Mouse (Mus musculus): ENCODE results near the gene Sdk1. TPM values are rescaled to one million over a fixed set of nuclear protein-coding genes. Genes with fewer than 3 reads are reported as not detected.

Gene Sdk1
- polyA plus RNA-seq, 1 experiment from 2014 or later = 1.7 TPM

DNA sequence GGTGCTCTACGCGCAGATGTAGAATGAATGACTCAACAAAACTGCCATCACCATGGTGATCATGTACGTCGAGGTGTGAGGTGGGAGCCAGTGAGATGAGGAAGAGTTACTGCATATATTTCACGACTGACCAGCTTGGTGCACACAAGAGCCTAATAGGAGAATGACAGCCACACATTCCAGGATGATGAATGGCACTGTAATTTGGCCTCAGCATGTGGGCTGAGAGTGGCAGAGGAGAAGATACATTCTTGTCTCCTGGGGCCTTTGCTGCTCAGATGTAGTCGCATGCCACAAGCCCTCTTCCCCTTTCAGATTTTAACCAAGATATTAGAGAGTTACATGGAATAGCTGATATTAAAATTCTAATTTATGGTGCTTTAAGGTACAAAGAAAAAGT lies 264.0 kb downstream of the Sdk1 start:
- H3K4me2 ChIP-seq (ENCODE audit: low read depth, low read length) = no peak overlapping the region
- 67% methylated on average over 6 of the region's 6 CpGs for WGBS
- no peak for ATAC-seq

DNA sequence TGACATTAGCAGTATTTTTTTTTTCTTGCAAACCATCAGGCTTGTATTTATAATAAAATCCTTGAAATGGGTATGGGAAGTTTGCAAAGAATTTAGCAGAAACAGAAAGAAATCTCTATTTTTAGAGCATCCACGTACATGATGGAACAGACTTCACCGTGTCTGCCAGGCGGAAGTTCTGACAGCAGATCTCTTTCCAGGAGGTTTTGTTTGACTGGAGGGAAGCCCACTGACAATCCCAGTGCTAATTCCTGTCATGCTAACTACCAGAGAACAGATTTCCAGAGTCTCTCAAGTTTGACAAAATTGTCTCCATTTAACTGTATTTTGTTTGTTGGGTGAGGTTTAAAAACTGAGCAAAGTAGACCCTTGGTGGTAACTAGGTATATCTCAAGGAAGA lies 265.1 kb downstream of the Sdk1 start:
- H3K9ac ChIP-seq (ENCODE audit: low read depth, low read length) = no peak overlapping the region
- no peaks in the 10 kb centered on the region for H3K9me3 ChIP-seq (ENCODE audit: control insufficient read depth, low read length)
- no peaks in the 10 kb centered on the region for H3K27me3 ChIP-seq (replicated peaks; ENCODE audit: control insufficient read depth, insufficient read depth, low read length)
- H3K4me3 ChIP-seq (ENCODE audit: low read length) = no peak overlapping the region
- ATAC-seq = no peak
- H3K4me1 ChIP-seq (ENCODE audit: control insufficient read depth, insufficient read depth, low read length) = no peaks in the 10 kb centered on the region
- 82% methylated on average over 3 of the region's 3 CpGs for WGBS
- H3K4me2 ChIP-seq (ENCODE audit: low read depth, low read length) = no peak overlapping the region
- H3K27ac ChIP-seq (ENCODE audit: low read length) = no peak overlapping the region
- no peaks in the 10 kb centered on the region for H3K36me3 ChIP-seq (ENCODE audit: control insufficient read depth, insufficient read depth, low read length)

More for the DNA sequence above, 264.0 kb downstream of the Sdk1 start:
- Histone ChIP-seq H3K9ac (ENCODE audit: low read depth, low read length) (no peak overlapping the region), H3K36me3 (ENCODE audit: control insufficient read depth, insufficient read depth, low read length) (no peaks in the 10 kb centered on the region), H3K4me3 (ENCODE audit: low read length) (no peak overlapping the region), H3K9me3 (ENCODE audit: control insufficient read depth, low read length) (no peaks in the 10 kb centered on the region), H3K27ac (ENCODE audit: low read length) (no peak overlapping the region), H3K27me3 (replicated peaks; ENCODE audit: control insufficient read depth, insufficient read depth, low read length) (no peaks in the 10 kb centered on the region), H3K4me1 (ENCODE audit: control insufficient read depth, insufficient read depth, low read length) (no peaks in the 10 kb centered on the region)

DNA sequence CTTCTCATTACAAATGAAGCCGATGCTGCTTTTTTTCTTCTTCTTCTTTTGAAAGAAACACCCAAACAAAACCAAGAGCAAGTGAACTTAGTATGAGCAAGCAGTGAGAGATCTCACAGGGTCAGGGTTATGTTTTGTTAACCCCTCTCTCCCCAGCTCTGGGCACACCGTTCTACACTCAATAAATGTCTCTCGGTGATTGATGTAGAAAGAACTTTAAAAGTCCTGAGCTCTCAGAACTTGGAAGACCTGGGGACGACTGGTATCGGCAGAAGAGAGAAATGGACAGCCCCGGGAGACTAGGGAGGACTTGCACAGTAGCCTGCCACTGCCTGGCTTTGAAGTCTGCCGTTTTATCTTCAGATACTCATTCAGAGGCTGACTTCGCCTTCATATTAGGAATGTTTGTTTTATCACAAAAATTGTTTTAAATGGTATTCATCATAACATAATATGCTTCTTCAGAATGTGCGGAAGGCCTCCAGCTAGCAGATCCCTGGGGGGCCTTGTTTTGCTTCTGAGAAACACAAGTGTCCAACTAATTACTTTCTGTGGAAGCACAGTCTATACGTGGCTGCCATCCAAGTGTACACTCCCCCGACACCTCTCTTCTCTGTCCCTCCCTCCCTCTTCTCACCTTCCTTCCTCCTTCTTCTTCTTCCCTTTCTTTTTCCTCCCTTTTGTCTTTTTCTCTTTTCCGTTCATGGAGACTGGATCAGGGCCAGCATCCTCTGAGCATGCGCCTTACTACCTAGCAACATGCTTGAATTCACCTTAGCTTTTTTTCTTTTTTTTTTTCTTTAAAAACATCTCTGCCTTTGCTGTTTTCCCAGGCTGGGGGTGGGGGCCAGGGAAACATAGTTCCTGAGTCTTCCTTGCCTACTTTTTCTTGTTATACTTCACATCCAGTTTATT lies 283.8 kb downstream of the Sdk1 start:
- no peak overlapping the region for H3K9ac ChIP-seq (ENCODE audit: low read depth, low read length)
- no peak overlapping the region for H3K4me2 ChIP-seq (ENCODE audit: low read depth, low read length)
- H3K36me3 ChIP-seq (ENCODE audit: control insufficient read depth, insufficient read depth, low read length) = no peaks in the 10 kb centered on the region
- no peak for ATAC-seq
- 24% methylated on average over 13 of the region's 13 CpGs for WGBS
- H3K4me1 ChIP-seq (ENCODE audit: control insufficient read depth, insufficient read depth, low read length) = peaks cover 9% of the 10 kb centered on the region
- H3K4me3 ChIP-seq (ENCODE audit: low read length) = no peak overlapping the region
- no peak overlapping the region for H3K27ac ChIP-seq (ENCODE audit: low read length)
- no peaks in the 10 kb centered on the region for H3K9me3 ChIP-seq (ENCODE audit: control insufficient read depth, low read length)
- no peaks in the 10 kb centered on the region for H3K27me3 ChIP-seq (replicated peaks; ENCODE audit: control insufficient read depth, insufficient read depth, low read length)

DNA sequence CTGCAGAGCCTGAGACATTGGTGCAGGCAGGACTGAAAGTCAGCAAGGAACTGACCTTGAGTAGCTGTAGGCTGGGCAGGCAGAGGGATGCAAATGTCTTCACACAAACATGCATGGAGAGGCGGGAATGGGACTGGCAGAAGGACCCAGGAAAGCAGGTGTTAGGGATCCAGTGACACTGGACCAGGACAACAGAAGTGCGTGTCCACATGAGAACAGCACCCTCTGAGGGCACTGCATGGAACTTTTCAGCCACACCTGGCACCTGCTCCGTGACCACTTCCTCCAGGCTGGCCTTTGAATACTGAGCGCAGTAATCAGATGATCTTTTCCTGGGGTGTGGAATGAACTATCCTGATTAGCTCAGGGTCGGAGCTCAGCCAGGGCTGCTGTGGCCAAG lies 298.9 kb downstream of the Sdk1 start:
- H3K9ac ChIP-seq (ENCODE audit: low read depth, low read length) = no peak overlapping the region
- peak; percentile 33; the same call in 1 of the 2 replicates for ATAC-seq
- H3K36me3 ChIP-seq (ENCODE audit: control insufficient read depth, insufficient read depth, low read length) = no peaks in the 10 kb centered on the region
- 61% methylated on average over 5 of the region's 5 CpGs for WGBS
- no peak overlapping the region for H3K27ac ChIP-seq (ENCODE audit: low read length)
- H3K4me3 ChIP-seq (ENCODE audit: low read length) = no peak overlapping the region
- H3K9me3 ChIP-seq (ENCODE audit: control insufficient read depth, low read length) = no peaks in the 10 kb centered on the region
- H3K27me3 ChIP-seq (replicated peaks; ENCODE audit: control insufficient read depth, insufficient read depth, low read length) = no peaks in the 10 kb centered on the region
- no peaks in the 10 kb centered on the region for H3K4me1 ChIP-seq (ENCODE audit: control insufficient read depth, insufficient read depth, low read length)
- H3K4me2 ChIP-seq (ENCODE audit: low read depth, low read length) = no peak overlapping the region

DNA sequence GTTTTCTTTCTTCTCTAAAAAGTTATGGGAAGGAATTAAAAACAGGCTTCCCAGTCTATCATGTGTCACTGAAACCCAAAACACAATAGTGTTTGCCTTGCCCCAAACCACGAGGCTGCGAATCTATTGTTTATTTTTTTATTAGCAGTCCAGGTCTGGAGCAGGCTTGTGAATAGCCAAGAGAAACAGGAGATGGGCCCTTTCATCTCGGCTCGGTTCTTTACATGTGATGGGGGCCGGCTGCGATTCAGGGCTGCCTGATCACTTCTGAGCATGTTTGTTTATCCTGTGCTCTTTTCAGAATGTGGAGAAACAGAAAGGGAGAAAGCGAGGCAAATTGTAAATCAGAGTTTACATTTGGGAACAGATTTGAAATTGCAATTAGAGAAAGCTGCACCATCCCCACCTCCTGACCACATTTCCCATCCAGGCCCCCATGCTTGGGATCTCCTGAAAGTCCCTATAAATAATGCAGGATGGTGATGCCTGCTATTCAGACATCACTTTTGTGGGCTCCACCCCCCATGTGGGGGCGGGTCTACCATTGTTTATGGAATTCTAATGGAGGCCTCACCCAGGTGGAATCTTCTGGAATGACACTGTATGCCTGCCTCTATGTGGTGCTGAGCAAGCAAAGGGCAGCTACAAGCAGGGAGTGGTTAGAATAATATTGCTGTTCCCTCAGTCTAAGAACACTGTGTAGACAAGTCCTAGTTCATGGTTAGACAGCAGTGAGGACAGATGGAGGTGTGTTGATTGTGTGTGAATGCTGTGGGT lies 301.8 kb downstream of the Sdk1 start:
- no peaks in the 10 kb centered on the region for H3K9me3 ChIP-seq (ENCODE audit: control insufficient read depth, low read length)
- no peaks in the 10 kb centered on the region for H3K36me3 ChIP-seq (ENCODE audit: control insufficient read depth, insufficient read depth, low read length)
- no peaks in the 10 kb centered on the region for H3K4me1 ChIP-seq (ENCODE audit: control insufficient read depth, insufficient read depth, low read length)
- H3K27ac ChIP-seq (ENCODE audit: low read length) = no peak overlapping the region
- WGBS = 31% methylated on average over 8 of the region's 8 CpGs
- H3K4me3 ChIP-seq (ENCODE audit: low read length) = no peak overlapping the region
- H3K9ac ChIP-seq (ENCODE audit: low read depth, low read length) = no peak overlapping the region
- H3K27me3 ChIP-seq (replicated peaks; ENCODE audit: control insufficient read depth, insufficient read depth, low read length) = no peaks in the 10 kb centered on the region
- no peak for ATAC-seq
- H3K4me2 ChIP-seq (ENCODE audit: low read depth, low read length) = no peak overlapping the region

DNA sequence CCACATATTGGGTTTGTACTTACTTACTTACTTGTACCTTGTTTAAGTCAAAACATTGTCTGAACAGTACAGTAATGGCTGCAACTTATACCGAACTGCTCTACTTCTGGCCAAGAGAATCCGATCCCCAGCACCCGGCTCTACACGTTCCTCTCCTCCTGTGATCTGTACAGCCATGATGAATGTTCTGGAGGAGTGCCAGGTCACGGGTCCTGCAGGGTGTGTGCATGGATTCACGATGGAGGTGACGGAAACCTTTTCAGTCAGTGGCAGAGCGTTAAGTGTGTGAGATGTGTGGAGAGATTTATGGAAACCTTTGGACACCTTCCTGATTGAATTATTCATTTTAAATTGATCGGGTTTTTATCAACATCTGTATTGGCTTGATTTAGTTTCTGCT lies 312.2 kb downstream of the Sdk1 start:
- Histone ChIP-seq H3K4me3 (ENCODE audit: low read length) (no peak overlapping the region), H3K4me1 (ENCODE audit: control insufficient read depth, insufficient read depth, low read length) (0 out of 2 replicates have a peak, but pooled peaks cover under 1% of the 10 kb centered on the region), H3K4me2 (ENCODE audit: low read depth, low read length) (no peak overlapping the region), H3K27me3 (replicated peaks; ENCODE audit: control insufficient read depth, insufficient read depth, low read length) (no peaks in the 10 kb centered on the region), H3K9ac (ENCODE audit: low read depth, low read length) (no peak overlapping the region), H3K36me3 (ENCODE audit: control insufficient read depth, insufficient read depth, low read length) (no peaks in the 10 kb centered on the region), H3K27ac (ENCODE audit: low read length) (no peak overlapping the region), H3K9me3 (ENCODE audit: control insufficient read depth, low read length) (no peaks in the 10 kb centered on the region)
- ATAC-seq = no peak
- 58% methylated on average over 9 of the region's 9 CpGs for WGBS

DNA sequence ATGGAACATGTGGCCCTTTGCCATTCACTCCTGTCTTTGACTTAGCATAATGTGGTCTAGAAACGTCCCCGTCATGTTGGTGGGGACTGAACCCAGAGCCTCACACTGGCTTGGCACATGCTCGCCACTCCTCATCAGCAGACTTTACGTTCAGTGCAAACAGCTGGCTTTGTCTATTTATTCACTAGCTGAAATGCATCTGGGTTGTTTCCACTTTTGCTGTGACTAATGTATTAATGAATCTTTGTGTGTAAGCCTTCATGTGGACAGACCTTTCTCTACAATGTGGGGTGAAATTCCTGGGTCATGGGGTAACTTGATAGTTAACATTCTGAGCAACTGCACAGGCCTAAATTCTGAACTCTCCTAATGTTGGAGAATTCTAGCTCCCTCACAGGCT lies 317.4 kb downstream of the Sdk1 start:
- Histone ChIP-seq H3K27me3 (replicated peaks; ENCODE audit: control insufficient read depth, insufficient read depth, low read length) (no peaks in the 10 kb centered on the region), H3K36me3 (ENCODE audit: control insufficient read depth, insufficient read depth, low read length) (no peaks in the 10 kb centered on the region), H3K9ac (ENCODE audit: low read depth, low read length) (no peak overlapping the region), H3K27ac (ENCODE audit: low read length) (no peak overlapping the region), H3K4me1 (ENCODE audit: control insufficient read depth, insufficient read depth, low read length) (0 out of 2 replicates have a peak, but pooled peaks cover 3% of the 10 kb centered on the region), H3K4me2 (ENCODE audit: low read depth, low read length) (no peak overlapping the region), H3K4me3 (ENCODE audit: low read length) (no peak overlapping the region), H3K9me3 (ENCODE audit: control insufficient read depth, low read length) (no peaks in the 10 kb centered on the region)
- no peak for ATAC-seq
- WGBS = 55% methylated on average over 4 of the region's 4 CpGs

DNA sequence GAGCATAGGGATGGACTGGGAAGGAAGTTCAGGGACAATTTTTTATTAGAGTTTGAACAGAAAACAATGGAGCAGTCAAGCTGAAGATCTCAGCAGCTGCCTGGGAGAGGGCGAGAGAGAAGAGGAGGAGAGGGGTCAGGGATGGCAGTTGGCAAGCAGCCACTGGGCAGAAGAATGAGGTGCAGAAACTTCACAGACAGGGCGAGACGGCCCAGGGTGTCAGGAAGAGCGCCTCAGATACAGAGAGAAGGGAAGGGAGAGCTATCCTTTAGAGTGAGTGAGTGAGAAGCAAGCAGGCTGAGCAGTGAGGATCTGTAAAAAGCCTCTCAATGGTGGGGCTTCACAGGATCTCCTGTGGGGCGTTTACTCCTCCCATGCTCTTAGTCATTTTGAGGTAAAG lies 319.0 kb downstream of the Sdk1 start:
- 55% methylated on average over 5 of the region's 5 CpGs for WGBS
- no peak for ATAC-seq

DNA sequence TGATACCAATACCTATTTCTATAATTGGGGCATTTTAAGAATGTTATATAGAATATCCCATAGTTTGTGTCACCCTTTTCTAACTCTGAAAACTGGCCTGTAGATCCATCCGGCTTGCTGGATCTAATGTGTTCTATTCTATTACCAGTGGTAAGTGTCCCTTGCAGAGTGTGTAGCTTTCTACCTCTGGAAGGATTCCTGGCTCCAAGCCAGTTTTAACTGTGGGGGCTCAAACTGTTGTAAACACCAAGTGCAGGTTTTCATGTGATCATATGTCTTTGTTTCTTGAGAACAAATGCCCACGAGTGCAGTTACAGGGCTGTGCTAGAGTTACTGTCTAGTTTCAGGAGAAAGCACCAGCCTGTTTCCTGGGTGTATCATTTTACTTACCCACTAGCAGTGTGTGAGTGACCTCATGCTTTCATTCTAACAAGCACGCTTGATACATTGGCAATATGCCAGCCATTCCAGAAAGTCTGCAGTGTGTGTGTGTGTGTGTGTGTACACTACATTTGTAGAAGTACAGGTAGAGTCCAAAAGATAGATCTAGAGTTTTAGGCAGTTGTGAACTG lies 320.8 kb downstream of the Sdk1 start:
- no peak overlapping the region for H3K27ac ChIP-seq (ENCODE audit: low read length)
- 44% methylated on average over 3 of the region's 3 CpGs for WGBS

More for the DNA sequence above, 319.0 kb downstream of the Sdk1 start:
- Histone ChIP-seq H3K9me3 (ENCODE audit: control insufficient read depth, low read length) (peaks cover 2% of the 10 kb centered on the region; the same call in 1 of the 2 replicates), H3K9ac (ENCODE audit: low read depth, low read length) (no peak overlapping the region), H3K4me1 (ENCODE audit: control insufficient read depth, insufficient read depth, low read length) (0 out of 2 replicates have a peak, but pooled peaks cover 3% of the 10 kb centered on the region), H3K4me2 (ENCODE audit: low read depth, low read length) (no peak overlapping the region), H3K27ac (ENCODE audit: low read length) (no peak overlapping the region), H3K36me3 (ENCODE audit: control insufficient read depth, insufficient read depth, low read length) (no peaks in the 10 kb centered on the region), H3K4me3 (ENCODE audit: low read length) (no peak overlapping the region), H3K27me3 (replicated peaks; ENCODE audit: control insufficient read depth, insufficient read depth, low read length) (no peaks in the 10 kb centered on the region)

More for the DNA sequence above, 320.8 kb downstream of the Sdk1 start:
- ATAC-seq = no peak
- H3K4me2 ChIP-seq (ENCODE audit: low read depth, low read length) = no peak overlapping the region
- H3K4me1 ChIP-seq (ENCODE audit: control insufficient read depth, insufficient read depth, low read length) = 0 out of 2 replicates have a peak, but pooled peaks cover 3% of the 10 kb centered on the region
- peaks cover 2% of the 10 kb centered on the region; the same call in 1 of the 2 replicates for H3K9me3 ChIP-seq (ENCODE audit: control insufficient read depth, low read length)
- no peak overlapping the region for H3K4me3 ChIP-seq (ENCODE audit: low read length)
- no peaks in the 10 kb centered on the region for H3K27me3 ChIP-seq (replicated peaks; ENCODE audit: control insufficient read depth, insufficient read depth, low read length)
- H3K9ac ChIP-seq (ENCODE audit: low read depth, low read length) = no peak overlapping the region
- no peaks in the 10 kb centered on the region for H3K36me3 ChIP-seq (ENCODE audit: control insufficient read depth, insufficient read depth, low read length)
